Mouse (Mus musculus) forebrain, embryonic 15.5 days (tissue): ENCODE data around the gene Prkch. TPM values are rescaled to one million over a fixed set of nuclear protein-coding genes. Genes with fewer than 3 reads are reported as not detected.
"Not testable (repeated sequence)": the region's sequence is repeated elsewhere in the genome, so short reads cannot be mapped to it uniquely, and the experiment has no call there.

ENCODE experiments used
- ATAC-seq: fragments of 200-750 bp; cut with Nextera tagmentation; replicated peaks from 2 replicates; pipeline ENCODE4 v1.8.0; 2017; ENCODE audit warnings: mild to moderate bottlenecking, moderate TSS enrichment, moderate library complexity
- H3K27ac ChIP-seq: fragments of 300-500 bp; sonication (generic); replicated peaks from 2 replicates; pipeline ENCODE4 v1.5.1; 2015; ENCODE audit warnings: mild to moderate bottlenecking, inconsistent platforms
- H3K27me3 ChIP-seq: fragments of 300-500 bp; sonication (generic); 2 replicates; pipeline ENCODE4 v1.6.1; 2015; ENCODE audit warnings: inconsistent platforms
- H3K36me3 ChIP-seq: fragments of 300-500 bp; sonication (generic); 2 replicates; pipeline ENCODE4 v1.6.1; 2015; ENCODE audit warnings: mild to moderate bottlenecking, inconsistent platforms
- H3K4me1 ChIP-seq: fragments of 300-500 bp; sonication (generic); 2 replicates; pipeline ENCODE4 v1.6.1; 2015; ENCODE audit warnings: inconsistent platforms
- H3K4me2 ChIP-seq: fragments of 300-500 bp; sonication (generic); replicated peaks from 2 replicates; pipeline ENCODE4 v1.6.1; 2015; ENCODE audit warnings: mild to moderate bottlenecking, inconsistent platforms
- H3K4me3 ChIP-seq: fragments of 300-500 bp; sonication (generic); 2 replicates; pipeline ENCODE4 v1.5.1; 2015; ENCODE audit warnings: mild to moderate bottlenecking, inconsistent platforms
- H3K9ac ChIP-seq: fragments of 300-500 bp; sonication (generic); replicated peaks from 2 replicates; pipeline ENCODE4 v1.6.1; 2015; ENCODE audit warnings: mild to moderate bottlenecking, inconsistent platforms
- H3K9me3 ChIP-seq: fragments of 300-500 bp; sonication (generic); 2 replicates; pipeline ENCODE4 v1.6.1; 2016; ENCODE audit warnings: inconsistent platforms
- WGBS: fragments of 180-500 bp; shearing (Covaris S2); methylation state at CpG from one replicate; pipeline ENCODE4 v1.1.7; 2015; ENCODE audit warnings: mixed read lengths; 5-methylcytosine and 5-hydroxymethylcytosine counted together
- polyA plus RNA-seq: library from polyadenylated mRNA; unstranded; fragments of >200 nt; fragmentation: Nextera tagmentation; extraction: Ambion mirVana; gene quantifications from 2 replicates; pipeline ENCODE4 v1.2.1, GENCODE M21; 2015

Prkch gene
- polyA plus RNA-seq, 1 experiment from 2014 or later: 4.9 TPM

GRCm38 (mm10) chr12:73554155-73554554, 30.4 kb upstream of the Prkch start:
- peak; percentile 80 for ATAC-seq
- Histone ChIP-seq H3K4me1 (no peaks in the 10 kb centered on the region), H3K4me3 (no peak overlapping the region), H3K9me3 (no peaks in the 10 kb centered on the region), H3K27me3 (peaks cover 13% of the 10 kb centered on the region), H3K9ac (no peak overlapping the region), H3K27ac (no peak overlapping the region), H3K4me2 (no peak overlapping the region), H3K36me3 (no peaks in the 10 kb centered on the region)
- 6% methylated on average over 5 of the region's 5 CpGs for WGBS

GRCm38 (mm10) chr12:73558525-73559195, 25.9 kb upstream of the Prkch start:
- Histone ChIP-seq H3K27ac (no peak overlapping the region), H3K36me3 (no peaks in the 10 kb centered on the region), H3K4me1 (no peaks in the 10 kb centered on the region), H3K27me3 (no peaks in the 10 kb centered on the region), H3K4me3 (no peak overlapping the region), H3K4me2 (no peak overlapping the region), H3K9me3 (no peaks in the 10 kb centered on the region), H3K9ac (no peak overlapping the region)
- WGBS: 84% methylated on average over 20 of the region's 20 CpGs
- no peak for ATAC-seq

- H3K9ac ChIP-seq: no peak overlapping the region
- 51% methylated on average over 7 of the region's 7 CpGs for WGBS
Measured at GRCm38 (mm10) chr12:73560091-73560490, 24.5 kb upstream of the Prkch start.

GRCm38 (mm10) chr12:73563122-73563521, 21.5 kb upstream of the Prkch start:
- H3K27me3 ChIP-seq, H3K4me1 ChIP-seq, H3K36me3 ChIP-seq, H3K4me2 ChIP-seq, H3K27ac ChIP-seq, H3K4me3 ChIP-seq, ATAC-seq, H3K9ac ChIP-seq, H3K9me3 ChIP-seq: not testable (repeated sequence)
- 86% methylated on average over 6 of the region's 6 CpGs for WGBS

More at GRCm38 (mm10) chr12:73560091-73560490, 24.5 kb upstream of the Prkch start:
- Histone ChIP-seq H3K27me3 (no peaks in the 10 kb centered on the region), H3K4me3 (no peak overlapping the region), H3K27ac (no peak overlapping the region), H3K9me3 (no peaks in the 10 kb centered on the region), H3K4me1 (0 out of 2 replicates have a peak, but pooled peaks cover 3% of the 10 kb centered on the region), H3K4me2 (no peak overlapping the region), H3K36me3 (no peaks in the 10 kb centered on the region)
- ATAC-seq: no peak

GRCm38 (mm10) chr12:73564176-73564575, 20.4 kb upstream of the Prkch start:
- no peak overlapping the region for H3K4me2 ChIP-seq
- H3K4me3 ChIP-seq: no peak overlapping the region
- 0 out of 2 replicates have a peak, but pooled peaks cover 8% of the 10 kb centered on the region for H3K4me1 ChIP-seq
- H3K9me3 ChIP-seq: no peaks in the 10 kb centered on the region
- 14% methylated on average over 10 of the region's 10 CpGs for WGBS
- no peak overlapping the region for H3K9ac ChIP-seq
- no peak for ATAC-seq
- H3K36me3 ChIP-seq: no peaks in the 10 kb centered on the region
- H3K27ac ChIP-seq: no peak overlapping the region
- H3K27me3 ChIP-seq: 0 out of 2 replicates have a peak, but pooled peaks cover 3% of the 10 kb centered on the region

GRCm38 (mm10) chr12:73564795-73565619, 19.6 kb upstream of the Prkch start:
- Histone ChIP-seq H3K36me3 (no peaks in the 10 kb centered on the region), H3K4me1 (0 out of 2 replicates have a peak, but pooled peaks cover 8% of the 10 kb centered on the region), H3K9me3 (no peaks in the 10 kb centered on the region), H3K27ac (no peak overlapping the region), H3K27me3 (0 out of 2 replicates have a peak, but pooled peaks cover 3% of the 10 kb centered on the region), H3K9ac (peak overlapping the region; percentile 39), H3K4me3 (peak overlapping the region; percentile 38), H3K4me2 (peak overlapping the region; percentile 53)
- peak; percentile 57; the same call in 1 of the 2 replicates for ATAC-seq
- WGBS: 16% methylated on average over 21 of the region's 21 CpGs

- H3K36me3 ChIP-seq: no peaks in the 10 kb centered on the region
- H3K9me3 ChIP-seq: no peaks in the 10 kb centered on the region
- H3K27me3 ChIP-seq: 0 out of 2 replicates have a peak, but pooled peaks cover 3% of the 10 kb centered on the region
- 0 out of 2 replicates have a peak, but pooled peaks cover 8% of the 10 kb centered on the region for H3K4me1 ChIP-seq
- no peak overlapping the region for H3K27ac ChIP-seq
- peak overlapping the region; percentile 38 for H3K4me3 ChIP-seq
- H3K4me2 ChIP-seq: peak overlapping the region; percentile 53
- WGBS: 63% methylated on average over 11 of the region's 11 CpGs
- H3K9ac ChIP-seq: no peak overlapping the region
- ATAC-seq: peak; percentile 51; the same call in 1 of the 2 replicates
Measured at GRCm38 (mm10) chr12:73565620-73565969, 19.0 kb upstream of the Prkch start.

- no peak overlapping the region for H3K4me3 ChIP-seq
- H3K9me3 ChIP-seq: no peaks in the 10 kb centered on the region
- H3K9ac ChIP-seq: no peak overlapping the region
- H3K27me3 ChIP-seq: no peaks in the 10 kb centered on the region
- ATAC-seq: no peak
- 81% methylated on average over 15 of the region's 15 CpGs for WGBS
- H3K27ac ChIP-seq: no peak overlapping the region
- H3K36me3 ChIP-seq: no peaks in the 10 kb centered on the region
- no peak overlapping the region for H3K4me2 ChIP-seq
- H3K4me1 ChIP-seq: no peaks in the 10 kb centered on the region
Measured at GRCm38 (mm10) chr12:73574632-73575031, 10.0 kb upstream of the Prkch start.

GRCm38 (mm10) chr12:73578141-73578540, 6.5 kb upstream of the Prkch start:
- H3K27me3 ChIP-seq: no peaks in the 10 kb centered on the region
- 74% methylated on average over 6 of the region's 6 CpGs for WGBS
- ATAC-seq: no peak
- no peaks in the 10 kb centered on the region for H3K36me3 ChIP-seq
- H3K4me3 ChIP-seq: no peak overlapping the region
- H3K9me3 ChIP-seq: no peaks in the 10 kb centered on the region
- no peaks in the 10 kb centered on the region for H3K4me1 ChIP-seq
- no peak overlapping the region for H3K27ac ChIP-seq
- H3K4me2 ChIP-seq: no peak overlapping the region
- H3K9ac ChIP-seq: no peak overlapping the region

GRCm38 (mm10) chr12:73580811-73581210, 3.8 kb upstream of the Prkch start:
- 82% methylated on average over 7 of the region's 7 CpGs for WGBS

GRCm38 (mm10) chr12:73583318-73583717, 1.3 kb upstream of the Prkch start:
- no peak for ATAC-seq
- H3K36me3 ChIP-seq: no peaks in the 10 kb centered on the region
- peaks cover 19% of the 10 kb centered on the region for H3K4me1 ChIP-seq
- H3K27me3 ChIP-seq: peaks cover 22% of the 10 kb centered on the region; the same call in 1 of the 2 replicates
- H3K4me3 ChIP-seq: no peak overlapping the region
- WGBS: 79% methylated on average over 9 of the region's 9 CpGs
- H3K9ac ChIP-seq: no peak overlapping the region
- H3K27ac ChIP-seq: no peak overlapping the region
- H3K4me2 ChIP-seq: no peak overlapping the region
- no peaks in the 10 kb centered on the region for H3K9me3 ChIP-seq

More at GRCm38 (mm10) chr12:73580811-73581210, 3.8 kb upstream of the Prkch start:
- Histone ChIP-seq H3K4me1 (peaks cover 13% of the 10 kb centered on the region), H3K36me3 (no peaks in the 10 kb centered on the region), H3K4me3 (no peak overlapping the region), H3K9me3 (no peaks in the 10 kb centered on the region), H3K4me2 (no peak overlapping the region), H3K9ac (no peak overlapping the region), H3K27me3 (peaks cover 12% of the 10 kb centered on the region; the same call in 1 of the 2 replicates), H3K27ac (no peak overlapping the region)
- no peak for ATAC-seq
